In the genomic region with DNA sequence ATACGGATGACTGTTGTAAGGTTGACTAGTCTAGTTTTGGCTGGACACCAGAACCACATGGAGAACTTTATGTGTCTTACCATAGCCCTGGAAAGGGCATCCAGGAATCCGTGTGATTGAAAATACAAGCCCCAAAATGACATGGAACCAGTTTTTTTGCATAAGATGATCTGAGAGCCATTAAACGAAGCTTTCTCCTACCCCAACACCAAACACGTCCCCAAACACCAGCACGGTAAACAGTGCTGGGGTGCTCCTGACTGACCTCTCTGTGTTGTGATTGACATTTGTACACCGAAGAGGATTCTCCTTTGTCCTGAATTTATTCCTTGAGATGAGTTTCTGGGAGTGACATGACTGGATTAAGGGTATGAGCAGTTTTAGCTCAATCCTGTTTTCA, we compare ENCODE assay signal across 13 mouse cellular contexts.
"Had no signal": no experiment of that assay in that cellular context is flagged by ENCODE, and none has a peak within 500 bp of the region (broad histone marks: within the 10 kb centered on the region; RNA-seq: fewer than 3 reads in every experiment).

No protein-coding gene starts in this region.

- H3K9ac ChIP-seq: limb, embryonic 12.5 days; liver, embryonic 14.5 days; midbrain, embryonic 13.5 days; neural tube, embryonic 15.5 days; stomach, embryonic 15.5 days had no signal

- H3K27ac ChIP-seq: kidney, postnatal 0 days; limb, embryonic 12.5 days; liver, embryonic 14.5 days; midbrain, embryonic 13.5 days; neural tube, embryonic 15.5 days; stomach, embryonic 15.5 days had no signal

- H3K4me2 ChIP-seq: limb, embryonic 12.5 days; midbrain, embryonic 13.5 days; neural tube, embryonic 15.5 days; stomach, embryonic 15.5 days had no signal

- H3K4me1 ChIP-seq: limb, embryonic 12.5 days; midbrain, embryonic 13.5 days; neural tube, embryonic 15.5 days; stomach, embryonic 15.5 days had no signal

- DNase-seq: kidney, adult 11 months; kidney, adult 9 months; kidney, postnatal 36 days; layer of hippocampus, adult 9-11 months; lung, adult 2 months; thymus, postnatal 4 days had no signal

- ATAC-seq: lung, postnatal 0 days; midbrain, embryonic 13.5 days had no signal

- H3K9me3 ChIP-seq: limb, embryonic 12.5 days; midbrain, embryonic 13.5 days; neural tube, embryonic 15.5 days; stomach, embryonic 15.5 days had no signal

- H3K27me3 ChIP-seq: limb, embryonic 12.5 days; midbrain, embryonic 13.5 days; neural tube, embryonic 15.5 days; stomach, embryonic 15.5 days had no signal

- H3K36me3 ChIP-seq: limb, embryonic 12.5 days; midbrain, embryonic 13.5 days; neural tube, embryonic 15.5 days; stomach, embryonic 15.5 days had no signal

- H3K4me3 ChIP-seq: limb, embryonic 12.5 days; midbrain, embryonic 13.5 days; neural tube, embryonic 15.5 days; stomach, embryonic 15.5 days had no signal
